Mouse (Mus musculus) brain, embryonic 14.5 days (tissue): ENCODE results near the gene Tcf7l1.

Source experiments
- CTCF ChIP-seq: fragments of 200-500 bp; IDR thresholded peaks from 2 replicates; pipeline ENCODE4 v1.5.1; 2012; ENCODE audit warnings: inconsistent platforms, mild to moderate bottlenecking, moderate library complexity, borderline replicate concordance; ENCODE audit not compliant: insufficient read depth, insufficient read length; ENCODE audit errors: extremely low read depth
- POLR2A ChIP-seq: fragments of 200-500 bp; IDR thresholded peaks from 2 replicates; pipeline ENCODE4 v1.6.1; 2012; ENCODE audit warnings: mild to moderate bottlenecking, inconsistent platforms, borderline replicate concordance; ENCODE audit not compliant: poor library complexity, insufficient read depth, insufficient read length, severe bottlenecking; ENCODE audit errors: extremely low read depth

DNA sequence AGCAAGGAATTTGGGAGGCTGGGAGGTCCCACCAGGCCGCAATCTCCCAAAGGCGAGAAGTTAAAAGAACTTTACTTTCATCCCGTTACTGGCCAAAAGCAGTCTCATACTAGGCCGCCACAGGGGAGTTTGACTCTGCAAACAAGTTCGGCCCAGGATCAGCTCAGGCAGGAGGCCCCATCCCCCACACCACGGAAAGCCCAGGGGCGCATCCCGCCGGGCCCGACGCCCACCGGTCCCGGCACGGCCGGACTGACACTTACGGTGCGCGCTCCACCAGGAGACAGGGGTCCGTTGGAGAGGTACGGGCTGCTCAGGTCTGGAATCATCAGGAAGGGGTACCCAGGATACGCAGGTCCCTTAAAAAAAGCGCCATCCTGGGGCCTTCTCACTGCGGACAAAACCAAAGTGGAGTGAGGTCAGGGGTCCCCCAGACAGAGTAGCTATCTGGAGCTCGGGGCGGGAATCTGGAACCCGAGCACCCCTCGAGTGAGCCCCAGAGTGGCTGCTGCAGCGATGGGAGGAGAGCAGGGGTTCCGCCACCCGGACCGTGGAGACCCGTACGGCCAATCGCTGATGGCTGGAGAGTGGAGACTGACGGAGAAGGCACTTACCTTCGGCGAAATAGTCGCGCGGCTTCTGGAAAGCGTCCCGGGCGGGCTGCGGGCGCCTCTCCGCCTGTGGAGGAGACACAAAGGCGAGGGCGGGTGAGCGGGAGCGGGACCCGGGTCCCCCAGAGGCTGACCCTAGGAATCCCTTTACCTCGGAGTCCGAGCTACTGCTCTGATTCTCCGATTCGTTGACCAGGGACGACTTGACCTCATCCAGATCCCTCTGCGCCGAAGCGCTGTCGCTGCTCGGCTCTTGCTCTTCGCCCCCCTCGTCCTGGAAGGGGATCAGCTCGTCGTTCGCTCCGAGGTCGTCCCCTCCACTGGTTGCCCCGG lies 834 bp downstream of the Tcf7l1 start:
- TF ChIP-seq CTCF: no peak
- TF ChIP-seq POLR2A: no peak
